Mouse (Mus musculus) hindbrain, embryonic 15.5 days (tissue): ENCODE measurements around the gene Asic3. TPM values are rescaled to one million over a fixed set of nuclear protein-coding genes. Genes with fewer than 3 reads are reported as not detected.
"Not testable (repeated sequence)": the region's sequence is repeated elsewhere in the genome, so short reads cannot be mapped to it uniquely, and the experiment has no call there.

Experiments used
- ATAC-seq: fragments of 200-750 bp; cut with Nextera tagmentation; 2 replicates; pipeline ENCODE4 v1.8.0; 2017; ENCODE audit warnings: low read depth, moderate number of reproducible peaks, moderate TSS enrichment; ENCODE audit not compliant: low FRiP score
- H3K27ac ChIP-seq: fragments of 300-500 bp; sonication (generic); replicated peaks from 2 replicates; pipeline ENCODE4 v1.5.1; 2015; ENCODE audit warnings: mild to moderate bottlenecking, inconsistent platforms
- H3K27me3 ChIP-seq: fragments of 300-500 bp; sonication (generic); 2 replicates; pipeline ENCODE4 v1.6.1; 2015; ENCODE audit warnings: control low read depth, inconsistent platforms
- H3K36me3 ChIP-seq: fragments of 300-500 bp; sonication (generic); 2 replicates; pipeline ENCODE4 v1.6.1; 2015; ENCODE audit warnings: control low read depth, inconsistent platforms
- H3K4me1 ChIP-seq: fragments of 300-500 bp; sonication (generic); replicated peaks from 2 replicates; pipeline ENCODE4 v1.6.1; 2015; ENCODE audit warnings: control low read depth, inconsistent platforms
- H3K4me2 ChIP-seq: fragments of 300-500 bp; sonication (generic); 2 replicates; pipeline ENCODE4 v1.6.1; 2015; ENCODE audit warnings: moderate library complexity, mild to moderate bottlenecking, inconsistent platforms
- H3K4me3 ChIP-seq: fragments of 300-500 bp; sonication (generic); 2 replicates; pipeline ENCODE4 v1.5.1; 2015; ENCODE audit warnings: mild to moderate bottlenecking, inconsistent platforms
- H3K9ac ChIP-seq: fragments of 300-500 bp; sonication (generic); 2 replicates; pipeline ENCODE4 v1.6.1; 2015; ENCODE audit warnings: inconsistent platforms
- H3K9me3 ChIP-seq: fragments of 300-500 bp; sonication (generic); 2 replicates; pipeline ENCODE4 v1.6.1; 2016; ENCODE audit warnings: control low read depth, inconsistent platforms
- WGBS: fragments of 180-500 bp; shearing (Covaris S2); methylation state at CpG from one replicate; pipeline ENCODE4 v1.1.7; 2015; 5-methylcytosine and 5-hydroxymethylcytosine counted together
- polyA plus RNA-seq: library from polyadenylated mRNA; unstranded; fragments of >200 nt; fragmentation: Nextera tagmentation; extraction: Ambion mirVana; gene quantifications from 2 replicates; pipeline ENCODE4 v1.2.1, GENCODE M21; 2015

Gene Asic3
- polyA plus RNA-seq, 1 experiment from 2014 or later = 0.88 TPM

DNA sequence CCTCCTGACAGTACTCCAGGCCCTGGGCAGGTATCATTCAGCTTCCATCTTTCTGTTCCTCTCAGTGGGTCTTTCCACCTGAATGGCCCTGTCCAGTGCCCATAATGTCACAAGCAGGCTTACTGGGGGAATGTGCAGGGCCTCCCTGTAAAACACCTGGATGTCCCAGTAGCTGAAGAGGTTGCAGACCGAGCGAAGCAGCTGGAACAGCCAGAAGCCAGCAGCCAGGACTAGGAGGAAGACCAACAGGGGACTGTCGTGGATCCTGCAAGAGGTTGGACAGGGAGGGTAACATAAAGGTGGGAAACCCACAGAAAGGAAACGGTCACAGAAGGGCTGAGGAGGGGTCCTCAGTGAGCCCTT is 23.6 kb upstream of the Asic3 start:
- no peaks in the 10 kb centered on the region for H3K36me3 ChIP-seq
- peaks cover 23% of the 10 kb centered on the region for H3K4me1 ChIP-seq
- H3K9me3 ChIP-seq = no peaks in the 10 kb centered on the region
- no peak overlapping the region for H3K4me2 ChIP-seq
- no peak for ATAC-seq
- no peak overlapping the region for H3K9ac ChIP-seq
- 88% methylated on average over 4 of the region's 4 CpGs for WGBS
- no peak overlapping the region for H3K27ac ChIP-seq
- H3K4me3 ChIP-seq = no peak overlapping the region
- peaks cover 25% of the 10 kb centered on the region for H3K27me3 ChIP-seq

DNA sequence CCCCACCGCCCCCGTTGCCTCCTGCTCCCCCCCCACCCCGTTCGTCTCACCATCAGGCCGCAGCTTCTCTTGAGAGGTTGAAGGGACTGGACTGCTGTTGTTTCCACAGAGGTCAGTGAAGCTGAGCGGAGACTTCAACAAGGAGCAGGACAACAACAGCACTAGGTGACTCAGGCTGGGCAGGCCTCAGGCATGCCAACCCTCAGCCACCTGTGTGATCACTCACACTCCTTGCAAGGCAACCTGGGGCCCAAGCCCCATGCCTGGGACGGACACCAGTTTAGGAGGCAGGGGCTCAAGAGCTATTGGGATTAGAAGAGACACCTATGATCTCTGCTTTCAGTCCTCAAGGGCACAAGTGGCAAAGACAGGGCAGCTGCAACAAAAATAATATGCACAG is 21.3 kb upstream of the Asic3 start, which contains the start of gene Atg9b:
Gene Atg9b, minus strand, starts transcription at position 280 of the 400 bp plus-strand sequence.
- Histone ChIP-seq H3K27ac (no peak within 1 kb of the TSS), H3K36me3 (no peaks in the 10 kb centered on the region), H3K4me2 (no peak within 1 kb of the TSS), H3K27me3 (peaks cover 13% of the 10 kb centered on the region), H3K9ac (no peak within 1 kb of the TSS), H3K4me3 (no peak within 1 kb of the TSS), H3K4me1 (peaks cover 27% of the 10 kb centered on the region), H3K9me3 (no peaks in the 10 kb centered on the region)
- 78% methylated on average over 4 of the region's 7 CpGs for WGBS
- ATAC-seq = no peak

DNA sequence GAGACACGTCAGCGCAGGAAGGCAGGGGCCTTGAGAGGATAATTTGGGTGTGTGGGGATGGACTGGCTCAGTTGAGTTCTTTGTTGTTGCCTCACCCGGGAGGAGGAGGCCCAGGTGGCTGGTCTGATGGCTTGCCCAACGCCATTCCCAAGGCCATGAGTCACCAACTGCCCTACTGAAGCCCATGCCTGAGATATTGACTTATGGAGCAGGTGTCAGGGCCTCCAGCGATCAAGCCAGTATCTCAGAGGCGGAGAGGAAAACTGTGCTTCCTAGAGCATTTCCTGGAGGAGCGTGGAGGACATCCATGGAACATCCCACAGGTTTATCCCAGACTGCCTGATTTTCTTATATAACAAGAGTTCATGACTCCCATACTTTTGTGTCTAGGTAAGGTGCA is 20.5 kb upstream of the Asic3 start:
- peaks cover 12% of the 10 kb centered on the region for H3K27me3 ChIP-seq
- no peak for ATAC-seq
- 80% methylated on average over 7 of the region's 7 CpGs for WGBS
- H3K4me2 ChIP-seq = no peak overlapping the region
- H3K4me1 ChIP-seq = peaks cover 19% of the 10 kb centered on the region
- no peak overlapping the region for H3K27ac ChIP-seq
- no peak overlapping the region for H3K4me3 ChIP-seq
- H3K36me3 ChIP-seq = no peaks in the 10 kb centered on the region
- H3K9me3 ChIP-seq = no peaks in the 10 kb centered on the region
- H3K9ac ChIP-seq = no peak overlapping the region

DNA sequence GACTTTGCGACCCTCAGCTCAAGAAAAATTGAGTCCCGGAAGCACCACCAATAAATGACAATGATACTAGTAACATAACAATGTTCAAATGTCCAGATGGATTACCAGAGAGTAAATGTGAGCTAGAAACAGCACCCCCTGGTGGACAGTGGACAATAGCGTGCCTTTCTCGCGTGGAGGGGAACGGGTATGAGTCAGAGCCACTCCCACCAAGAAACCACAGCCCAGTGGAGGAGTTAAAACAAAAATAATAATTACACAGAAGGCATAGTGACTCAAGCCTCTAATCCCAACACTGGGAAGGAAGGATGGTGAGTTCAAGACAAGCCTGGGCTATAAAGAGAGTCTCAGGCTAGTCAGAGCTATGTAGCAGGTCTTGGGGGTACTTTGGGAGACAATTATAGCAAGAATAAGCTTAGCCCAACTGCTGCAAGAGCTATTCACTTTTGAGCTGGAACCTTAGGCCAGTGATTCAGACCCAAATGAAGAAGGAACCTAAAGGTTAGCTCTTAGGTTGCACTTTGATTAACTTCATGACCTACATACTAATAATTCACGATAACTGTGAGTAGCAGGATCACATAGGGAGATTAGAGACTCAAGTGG is 19.7 kb upstream of the Asic3 start, which contains the start of gene Abcb8:
Gene Abcb8, plus strand, starts transcription at position 272 of the 606 bp plus-strand sequence.
- Histone ChIP-seq H3K9me3 (no peaks in the 10 kb centered on the region), H3K36me3 (no peaks in the 10 kb centered on the region), H3K9ac (peak within 1 kb of the TSS; percentile 50), H3K27ac (peak within 1 kb of the TSS; percentile 92), H3K27me3 (peaks cover 10% of the 10 kb centered on the region), H3K4me2 (peak within 1 kb of the TSS; percentile 60), H3K4me3 (peak within 1 kb of the TSS; percentile 60), H3K4me1 (peaks cover 11% of the 10 kb centered on the region)
- 22% methylated on average over 7 of the region's 7 CpGs for WGBS
- no peak for ATAC-seq

DNA sequence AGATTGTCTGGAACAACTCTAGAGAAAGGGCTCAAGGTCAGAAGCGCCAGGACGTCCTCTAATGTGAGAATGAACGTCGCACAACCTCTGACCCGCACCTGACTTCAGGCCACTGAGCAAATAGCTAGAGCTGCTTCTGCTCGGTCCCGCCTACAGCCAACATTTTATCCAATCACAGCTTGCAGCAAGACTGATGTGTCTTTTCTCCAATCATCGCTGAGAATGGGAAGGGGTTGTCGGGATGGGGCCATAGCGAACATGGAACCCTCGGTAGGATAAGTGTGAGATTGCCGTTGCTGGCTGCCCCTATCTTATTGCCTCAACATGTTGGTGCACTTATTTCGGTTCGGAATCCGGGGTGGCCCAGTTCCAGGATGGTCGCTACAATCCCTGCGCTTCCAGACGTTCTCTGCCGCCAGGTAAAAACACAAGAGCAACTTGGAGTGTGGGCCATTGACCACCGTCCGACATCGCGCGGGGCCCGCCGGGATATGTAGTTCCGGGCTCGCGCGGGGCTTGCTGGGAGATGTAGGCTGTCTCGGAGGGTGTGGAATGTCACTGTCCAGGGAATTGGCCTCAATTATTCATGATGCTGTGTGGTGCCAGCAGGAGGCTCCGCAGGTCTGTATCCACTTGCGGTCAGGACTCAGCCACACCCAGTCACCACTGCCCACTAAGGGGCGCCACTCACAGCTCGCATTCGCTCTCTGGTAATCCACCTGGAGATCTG is 18.9 kb upstream of the Asic3 start:
- H3K9ac ChIP-seq = peak overlapping the region; percentile 50
- no peaks in the 10 kb centered on the region for H3K36me3 ChIP-seq
- peak overlapping the region; percentile 60 for H3K4me2 ChIP-seq
- peak overlapping the region; percentile 92 for H3K27ac ChIP-seq
- peaks cover 8% of the 10 kb centered on the region for H3K4me1 ChIP-seq
- H3K27me3 ChIP-seq = peaks cover 7% of the 10 kb centered on the region
- 1% methylated on average over 36 of the region's 36 CpGs for WGBS
- ATAC-seq = peak; percentile 97
- H3K9me3 ChIP-seq = no peaks in the 10 kb centered on the region
- peak overlapping the region; percentile 60 for H3K4me3 ChIP-seq

DNA sequence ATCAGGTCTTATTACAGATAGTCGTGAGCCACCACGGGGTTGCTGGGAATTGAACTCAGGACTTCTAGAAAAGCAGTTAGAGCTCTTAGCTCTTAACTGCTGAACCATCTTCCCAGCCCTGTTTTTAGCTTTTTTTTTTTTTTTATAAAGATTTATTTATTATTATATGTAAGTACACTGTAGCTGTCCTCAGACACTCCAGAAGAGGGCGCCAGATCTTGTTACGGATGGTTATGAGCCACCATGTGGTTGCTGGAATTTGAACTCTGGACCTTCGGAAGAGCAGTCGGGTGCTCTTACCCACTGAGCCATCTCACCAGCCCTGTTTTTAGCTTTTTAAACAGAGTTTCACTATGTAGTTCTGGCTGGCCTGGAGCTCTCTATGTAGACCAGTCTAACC is 16.9 kb upstream of the Asic3 start:
- H3K4me1 ChIP-seq, ATAC-seq, H3K9ac ChIP-seq, H3K4me3 ChIP-seq, H3K36me3 ChIP-seq, H3K9me3 ChIP-seq, H3K27ac ChIP-seq, H3K4me2 ChIP-seq, H3K27me3 ChIP-seq: not testable (repeated sequence)
- 95% methylated on average over 6 of the region's 6 CpGs for WGBS

DNA sequence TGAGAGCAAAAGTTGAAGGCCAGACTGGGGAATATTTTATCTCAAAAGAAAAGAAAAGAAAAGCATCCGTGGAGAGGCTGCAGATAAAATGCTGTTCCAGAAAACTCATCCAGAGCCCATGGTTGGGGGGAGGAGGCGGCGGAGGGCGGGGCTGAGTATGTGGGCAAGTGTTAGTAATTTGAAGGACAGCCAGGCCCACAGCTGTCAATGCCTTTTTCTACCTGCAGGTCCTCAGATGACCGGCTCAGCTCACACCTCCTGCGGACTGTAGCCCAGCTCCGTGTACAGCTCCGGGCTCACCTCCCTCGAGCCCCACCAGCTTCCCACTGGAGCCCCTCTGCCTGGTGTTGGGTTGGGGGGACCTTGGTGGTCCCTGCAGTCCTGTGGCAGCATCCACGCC is 13.5 kb upstream of the Asic3 start:
- no peak overlapping the region for H3K9ac ChIP-seq
- no peak overlapping the region for H3K4me2 ChIP-seq
- 92% methylated on average over 10 of the region's 10 CpGs for WGBS
- no peak overlapping the region for H3K4me3 ChIP-seq
- peaks cover 7% of the 10 kb centered on the region for H3K4me1 ChIP-seq
- H3K27ac ChIP-seq = no peak overlapping the region
- no peaks in the 10 kb centered on the region for H3K9me3 ChIP-seq
- H3K27me3 ChIP-seq = no peaks in the 10 kb centered on the region
- ATAC-seq = no peak
- no peaks in the 10 kb centered on the region; the same call in 1 of the 2 replicates for H3K36me3 ChIP-seq

DNA sequence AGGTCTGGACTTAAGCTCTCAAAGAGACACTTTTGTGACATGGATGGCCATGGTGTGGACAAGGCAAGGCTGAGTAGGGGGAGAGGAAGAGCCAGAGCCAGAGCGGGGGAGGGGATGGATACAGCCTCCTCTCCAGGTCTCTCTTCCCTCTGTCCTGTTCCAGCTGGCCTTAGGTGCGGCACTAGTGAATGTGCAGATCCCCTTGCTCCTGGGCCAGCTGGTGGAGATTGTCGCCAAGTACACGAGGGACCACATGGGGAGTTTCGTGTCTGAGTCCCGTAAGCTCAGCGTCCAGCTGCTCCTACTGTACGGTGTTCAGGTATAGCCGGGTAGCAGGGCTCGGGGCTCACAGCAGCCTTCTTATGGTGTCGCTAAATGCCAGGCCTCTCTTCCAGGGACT is 12.8 kb upstream of the Asic3 start:
- 85% methylated on average over 11 of the region's 11 CpGs for WGBS
- ATAC-seq = no peak

DNA sequence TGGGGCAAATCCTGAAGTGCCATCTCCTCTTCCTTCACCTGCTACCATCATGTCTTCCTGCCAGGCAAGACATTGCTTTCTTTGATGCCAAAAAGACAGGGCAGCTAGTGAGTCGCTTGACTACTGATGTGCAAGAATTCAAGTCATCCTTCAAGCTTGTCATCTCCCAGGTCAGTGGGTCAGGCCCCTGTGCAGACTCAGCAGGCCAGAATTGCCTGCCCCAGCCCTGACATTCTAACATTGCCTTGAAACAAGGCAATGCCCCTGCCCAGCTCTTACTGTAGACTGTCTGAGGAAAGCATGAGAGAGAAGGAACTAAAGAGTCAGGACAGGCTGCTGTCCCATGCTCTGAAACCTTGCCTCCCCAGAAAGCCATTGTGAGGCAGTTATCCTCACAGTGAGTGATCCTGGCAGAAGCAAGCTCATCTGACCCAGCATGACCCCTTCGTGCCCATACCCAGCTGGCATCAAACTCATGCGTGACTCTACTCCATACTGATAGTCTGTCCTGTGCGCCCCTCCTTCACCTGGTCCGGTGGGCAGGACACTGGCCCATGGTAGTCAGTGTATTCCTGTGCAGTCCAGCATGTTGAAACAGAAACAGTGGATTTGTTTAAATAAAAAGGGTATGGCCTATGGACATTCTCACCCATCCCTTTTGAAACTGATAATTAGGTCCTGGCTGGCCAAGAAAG is 12.1 kb upstream of the Asic3 start:
- no peaks in the 10 kb centered on the region for H3K9me3 ChIP-seq
- H3K4me2 ChIP-seq = no peak overlapping the region
- no peak overlapping the region for H3K9ac ChIP-seq
- 90% methylated on average over 5 of the region's 5 CpGs for WGBS
- no peaks in the 10 kb centered on the region for H3K27me3 ChIP-seq
- no peaks in the 10 kb centered on the region for H3K4me1 ChIP-seq
- no peak for ATAC-seq
- no peak overlapping the region for H3K27ac ChIP-seq
- H3K4me3 ChIP-seq = no peak overlapping the region
- H3K36me3 ChIP-seq = no peaks in the 10 kb centered on the region; the same call in 1 of the 2 replicates

More for the DNA sequence above, 12.8 kb upstream of the Asic3 start:
- H3K27ac ChIP-seq = no peak overlapping the region
- H3K4me1 ChIP-seq = peaks cover under 1% of the 10 kb centered on the region; the same call in 1 of the 2 replicates
- H3K36me3 ChIP-seq = no peaks in the 10 kb centered on the region; the same call in 1 of the 2 replicates
- H3K4me3 ChIP-seq = no peak overlapping the region
- H3K4me2 ChIP-seq = no peak overlapping the region
- H3K27me3 ChIP-seq = no peaks in the 10 kb centered on the region
- no peak overlapping the region for H3K9ac ChIP-seq
- H3K9me3 ChIP-seq = no peaks in the 10 kb centered on the region

DNA sequence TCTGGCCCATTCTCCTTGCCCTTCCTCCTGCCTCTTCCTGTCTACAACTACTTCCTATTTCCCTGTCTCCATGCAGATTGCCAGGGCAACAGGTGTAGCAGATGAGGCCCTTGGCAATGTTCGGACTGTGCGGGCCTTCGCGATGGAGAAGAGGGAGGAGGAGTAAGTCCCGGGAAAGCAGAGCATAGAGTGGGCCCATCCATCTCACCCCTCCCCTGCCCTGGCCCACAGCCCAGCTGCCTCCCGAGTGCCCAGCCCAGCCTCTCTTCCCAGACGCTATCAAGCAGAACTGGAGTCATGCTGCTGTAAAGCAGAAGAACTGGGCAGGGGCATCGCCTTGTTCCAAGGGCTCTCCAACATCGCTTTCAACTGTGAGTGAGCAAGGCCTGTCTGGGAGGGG is 11.2 kb upstream of the Asic3 start:
- 48% methylated on average over 9 of the region's 9 CpGs for WGBS
- Histone ChIP-seq H3K4me2 (no peak overlapping the region), H3K9me3 (no peaks in the 10 kb centered on the region), H3K27ac (no peak overlapping the region), H3K4me1 (no peaks in the 10 kb centered on the region), H3K9ac (no peak overlapping the region), H3K27me3 (no peaks in the 10 kb centered on the region), H3K36me3 (no peaks in the 10 kb centered on the region; the same call in 1 of the 2 replicates), H3K4me3 (no peak overlapping the region)
- peak; percentile 53; the same call in 1 of the 2 replicates for ATAC-seq

DNA sequence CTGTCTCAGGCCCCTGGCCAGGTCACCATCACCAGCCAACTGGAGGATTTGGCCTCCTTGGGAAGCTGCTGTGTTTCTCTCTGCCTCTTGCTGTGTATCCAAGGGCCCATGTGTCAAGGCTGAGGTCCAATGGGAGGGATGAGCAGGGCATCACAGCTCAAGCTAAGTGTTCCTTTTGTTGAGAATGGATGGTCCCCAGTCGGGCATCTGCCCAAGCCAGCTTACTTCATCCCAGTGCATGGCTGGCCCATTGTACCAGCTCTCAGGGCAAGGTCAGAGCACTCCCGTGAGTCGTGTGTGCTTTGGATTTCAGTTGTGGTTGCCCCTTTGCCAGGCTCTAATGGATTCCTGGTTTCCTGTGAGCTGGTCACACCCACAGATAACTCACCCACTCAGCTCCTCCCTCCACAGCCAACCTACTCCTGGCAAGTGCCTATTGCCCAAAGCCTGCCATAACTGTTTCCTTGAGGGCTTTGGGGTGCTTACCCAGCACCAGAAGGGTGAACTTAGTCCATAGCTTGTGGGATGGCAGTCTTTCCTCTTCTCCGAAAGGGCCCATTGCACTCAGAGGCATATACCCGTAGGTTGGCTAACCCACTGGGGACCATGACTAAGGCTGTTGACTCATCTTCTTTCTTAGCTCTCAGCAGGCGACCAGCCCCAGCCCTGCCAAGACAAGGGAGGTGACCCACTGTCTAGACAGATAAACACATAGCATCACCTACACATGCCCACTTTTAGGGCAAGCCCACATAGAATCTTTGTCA is 8.4 kb upstream of the Asic3 start:
- Histone ChIP-seq H3K27ac (no peak overlapping the region), H3K4me3 (no peak overlapping the region), H3K9me3 (no peaks in the 10 kb centered on the region), H3K9ac (no peak overlapping the region), H3K36me3 (no peaks in the 10 kb centered on the region; the same call in 1 of the 2 replicates), H3K4me2 (no peak overlapping the region), H3K4me1 (no peaks in the 10 kb centered on the region; the same call in 1 of the 2 replicates), H3K27me3 (no peaks in the 10 kb centered on the region)
- no peak for ATAC-seq
- 86% methylated on average over 6 of the region's 6 CpGs for WGBS
